Mouse (Mus musculus) embryo, embryonic 9.5 days (tissue): ENCODE data around the gene Palm.
"Not testable (repeated sequence)": the region's sequence is repeated elsewhere in the genome, so short reads cannot be mapped to it uniquely, and the experiment has no call there.

Experiments used
- DNase-seq: peaks from one replicate; pipeline ENCODE4 v3.0.0-alpha.2; 2017; ENCODE audit errors: extremely low spot score

Gene Palm

GRCm38 (mm10) chr10:79793051-79793737 lies at the start of gene Palm:
Gene Palm (plus strand): TSS chr10:79793572.
- peak; percentile 79 for DNase-seq

- DNase-seq: no peak
Observed at GRCm38 (mm10) chr10:79743650-79744365, 49.6 kb upstream of the Palm start.

- DNase-seq: no peak
Observed at GRCm38 (mm10) chr10:79745411-79745810, 48.0 kb upstream of the Palm start.

- DNase-seq: peak; percentile 91
Observed at GRCm38 (mm10) chr10:79745898-79746773, 47.2 kb upstream of the Palm start, which contains the start of gene Polrmt. Gene Polrmt (minus strand): TSS chr10:79746581.

- no peak for DNase-seq
Observed at GRCm38 (mm10) chr10:79746774-79747151, 46.6 kb upstream of the Palm start.

GRCm38 (mm10) chr10:79748496-79748895 lies 44.9 kb upstream of the Palm start:
- no peak for DNase-seq

GRCm38 (mm10) chr10:79754856-79755516 lies 38.4 kb upstream of the Palm start, which contains the start of gene Fgf22:
Gene Fgf22 (plus strand): TSS chr10:79755076.
- DNase-seq: peak; percentile 75

GRCm38 (mm10) chr10:79755854-79756253 lies 37.5 kb upstream of the Palm start:
- DNase-seq: no peak

- DNase-seq: no peak
Observed at GRCm38 (mm10) chr10:79756660-79757059, 36.7 kb upstream of the Palm start.

GRCm38 (mm10) chr10:79759675-79760074 lies 33.7 kb upstream of the Palm start:
- DNase-seq: not testable (repeated sequence)

- DNase-seq: no peak
Observed at GRCm38 (mm10) chr10:79760603-79761143, 32.7 kb upstream of the Palm start.

GRCm38 (mm10) chr10:79762875-79763274 lies 30.5 kb upstream of the Palm start:
- DNase-seq: no peak

- DNase-seq: no peak
Observed at GRCm38 (mm10) chr10:79764234-79764633, 29.1 kb upstream of the Palm start.

GRCm38 (mm10) chr10:79765228-79765745 lies 28.1 kb upstream of the Palm start:
- no peak for DNase-seq

GRCm38 (mm10) chr10:79766001-79766507 lies 27.3 kb upstream of the Palm start:
- DNase-seq: no peak

GRCm38 (mm10) chr10:79766508-79767325 lies 26.7 kb upstream of the Palm start, which contains the start of gene Rnf126:
Gene Rnf126 (minus strand): TSS chr10:79766952.
- peak; percentile 100 for DNase-seq

GRCm38 (mm10) chr10:79767372-79768244 lies 25.8 kb upstream of the Palm start:
- peak; percentile 95 for DNase-seq

- peak; percentile 87 for DNase-seq
Observed at GRCm38 (mm10) chr10:79768400-79768799, 25.0 kb upstream of the Palm start.

GRCm38 (mm10) chr10:79769329-79769728 lies 24.0 kb upstream of the Palm start:
- DNase-seq: no peak
